Mouse (Mus musculus) ovary, postnatal 36 days (tissue): ENCODE results near the gene Tmeff1.
"Not testable (repeated sequence)": the region's sequence is repeated elsewhere in the genome, so short reads cannot be mapped to it uniquely, and the experiment has no call there.

Experiments used
- DNase-seq: peaks from one replicate; pipeline ENCODE4 v3.0.0; 2022; ENCODE audit warnings: low spot score, mixed read lengths

The Tmeff1 gene

GRCm38 (mm10) chr4:48676570-48677185, 91.7 kb downstream of the Tmeff1 start:
- DNase-seq = peak; percentile 41

GRCm38 (mm10) chr4:48677276-48677675, 92.3 kb downstream of the Tmeff1 start:
- DNase-seq = no peak

GRCm38 (mm10) chr4:48677812-48678211, 92.8 kb downstream of the Tmeff1 start:
- no peak for DNase-seq

- no peak for DNase-seq
Observed at GRCm38 (mm10) chr4:48678793-48679192, 93.8 kb downstream of the Tmeff1 start.

- not testable (repeated sequence) for DNase-seq
Observed at GRCm38 (mm10) chr4:48679728-48680127, 94.8 kb downstream of the Tmeff1 start.

GRCm38 (mm10) chr4:48680214-48680613, 95.2 kb downstream of the Tmeff1 start:
- DNase-seq = no peak

GRCm38 (mm10) chr4:48680648-48681343, 95.8 kb downstream of the Tmeff1 start:
- no peak for DNase-seq

- DNase-seq = no peak
Observed at GRCm38 (mm10) chr4:48683126-48683525, 98.2 kb downstream of the Tmeff1 start.

- not testable (repeated sequence) for DNase-seq
Observed at GRCm38 (mm10) chr4:48683633-48684209, 98.7 kb downstream of the Tmeff1 start.

- no peak for DNase-seq
Observed at GRCm38 (mm10) chr4:48684593-48685187, 99.7 kb downstream of the Tmeff1 start.

GRCm38 (mm10) chr4:48688148-48688547, 103.2 kb downstream of the Tmeff1 start:
- no peak for DNase-seq

GRCm38 (mm10) chr4:48690640-48691039, 105.7 kb downstream of the Tmeff1 start:
- DNase-seq = no peak

GRCm38 (mm10) chr4:48691793-48692437, 106.9 kb downstream of the Tmeff1 start:
- DNase-seq = no peak

GRCm38 (mm10) chr4:48692736-48693292, 107.8 kb downstream of the Tmeff1 start:
- DNase-seq = no peak

- no peak for DNase-seq
Observed at GRCm38 (mm10) chr4:48696706-48697105, 111.7 kb downstream of the Tmeff1 start.

GRCm38 (mm10) chr4:48697302-48697701, 112.3 kb downstream of the Tmeff1 start:
- DNase-seq = no peak
